Mouse (Mus musculus) stomach, postnatal 0 days (tissue): ENCODE measurements at regions not wholly inside any gene's neighbourhood (a gene's known extent, or its start where the extent isn't known, plus 50 kb on each side); places are given as distances from the start of the nearest gene placed in this dataset.

Experiments used
- CTCF ChIP-seq: IDR thresholded peaks from 2 replicates; pipeline ENCODE4 v1.5.1; 2016; ENCODE audit warnings: antibody characterized with exemption, low read depth, mild to moderate bottlenecking, moderate library complexity
- EP300 ChIP-seq: optimal IDR thresholded peaks from 2 replicates; pipeline ENCODE3; 2016; ENCODE audit warnings: antibody characterized with exemption

- no peak for TF ChIP-seq CTCF
- TF ChIP-seq EP300: no peak
These were observed 676.1 kb upstream of the Gm19410 start for GRCm38 (mm10) chr8:35089519-35089918.
